Mouse (Mus musculus) myocyte (in vitro differentiated cells): ENCODE data around the gene Tmem120b.

ENCODE experiments used
- E2F4 ChIP-seq: IDR thresholded peaks from one replicate; pipeline ENCODE4 v1.6.1; 2011; ENCODE audit warnings: mild to moderate bottlenecking, control low read depth, moderate library complexity; ENCODE audit not compliant: insufficient read depth
- MAX ChIP-seq: IDR thresholded peaks from one replicate; pipeline ENCODE4 v1.6.1; 2011; ENCODE audit warnings: low read depth, mild to moderate bottlenecking, control low read depth
- MYOG ChIP-seq, 3 experiments: IDR thresholded peaks; one replicate each; pipeline ENCODE4 v1.6.1; 2011; ENCODE audit warnings: control low read depth in 2 of 3, low read depth in 2 of 3, mild to moderate bottlenecking in 2 of 3; ENCODE audit not compliant: insufficient read length in 2 of 3, control insufficient read depth in 1 of 3, insufficient read depth in 1 of 3
- POLR2A ChIP-seq: IDR thresholded peaks from one replicate; pipeline ENCODE4 v1.6.1; 2011; ENCODE audit warnings: low read depth, mild to moderate bottlenecking, control low read depth, moderate library complexity; ENCODE audit not compliant: insufficient read length
- POLR2AphosphoS2 ChIP-seq: IDR thresholded peaks from one replicate; pipeline ENCODE4 v1.6.1; 2011; ENCODE audit warnings: low read depth, control low read depth; ENCODE audit not compliant: insufficient read length
- TCF12 ChIP-seq: IDR thresholded peaks from one replicate; pipeline ENCODE4 v1.6.1; 2011; ENCODE audit warnings: mild to moderate bottlenecking, control low read depth; ENCODE audit not compliant: poor library complexity, insufficient read depth, severe bottlenecking
- TCF3 ChIP-seq: IDR thresholded peaks from one replicate; pipeline ENCODE4 v1.6.1; 2011; ENCODE audit warnings: low read depth, control low read depth; ENCODE audit not compliant: insufficient read length
- USF1 ChIP-seq: IDR thresholded peaks from one replicate; pipeline ENCODE4 v1.6.1; 2011; ENCODE audit warnings: low read depth, mild to moderate bottlenecking, control low read depth, moderate library complexity

DNA sequence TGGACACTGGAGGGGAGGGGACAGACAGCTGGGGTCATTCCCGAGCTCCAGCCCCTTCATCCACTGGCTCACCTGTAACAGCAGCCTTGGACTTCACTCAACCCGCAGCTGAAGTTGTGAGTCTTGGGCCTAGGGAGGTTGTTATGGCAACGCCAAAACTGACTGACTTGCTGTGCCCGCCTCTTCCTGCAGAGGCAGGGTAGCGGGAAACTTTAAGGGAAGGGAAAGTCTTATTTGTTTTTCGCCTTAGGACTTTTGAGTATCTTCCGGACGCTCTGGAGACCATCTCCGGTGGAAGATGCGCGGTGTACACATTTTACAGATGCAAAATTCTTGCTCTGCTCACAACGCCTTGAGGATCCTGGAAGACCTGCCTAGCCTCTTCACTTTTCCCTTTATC, 18.9 kb upstream of the Tmem120b start:
- TF ChIP-seq TCF12 (no peak), POLR2A (no peak), TCF3 (no peak), POLR2AphosphoS2 (no peak), USF1 (no peak), MAX (no peak), E2F4 (no peak), MYOG (IDR thresholded peaks at IDR 0.05; ENCODE audit: control insufficient read depth in 1 of 3, insufficient read depth in 1 of 3, insufficient read length in 2 of 3, low read depth in 2 of 3) (no peak)
